24 mouse cellular contexts compared by ENCODE assay signal in the genomic region with DNA sequence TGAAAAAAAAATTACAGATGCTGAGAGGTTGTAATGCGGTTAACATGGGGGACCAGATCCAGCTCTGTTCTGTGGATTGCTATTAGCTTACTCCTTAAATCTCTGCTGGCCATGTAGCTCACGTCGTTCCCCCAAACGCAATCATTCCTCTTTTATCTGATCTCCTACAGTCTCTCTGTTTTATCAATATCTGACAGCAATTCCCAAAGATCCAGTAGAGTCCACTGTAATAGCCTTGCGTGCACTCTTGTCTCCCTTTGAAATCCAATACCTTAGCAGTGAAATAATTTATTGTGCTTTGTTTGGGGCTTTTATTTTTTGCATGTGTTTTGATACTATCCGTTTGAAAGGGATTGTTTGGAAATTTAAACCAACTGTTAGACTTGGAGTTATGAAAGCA.
DNase-seq lines count a peak whose midpoint lies in the region; ATAC-seq and TF ChIP-seq lines count a peak whose summit lies in the region.
"Had no signal": no experiment of that assay in that cellular context is flagged by ENCODE, and none has a peak within 500 bp of the region (broad histone marks: within the 10 kb centered on the region; RNA-seq: fewer than 3 reads in every experiment).

No protein-coding gene starts in this region.

- no peaks in the 10 kb centered on the region for H3K9me3 ChIP-seq in embryonic facial prominence, embryonic 14.5 days (ENCODE audit: control insufficient read depth, low read length)
- H3K9me3 ChIP-seq in embryonic facial prominence, embryonic 10.5 days: no peaks in the 10 kb centered on the region
- no peaks in the 10 kb centered on the region for H3K9me3 ChIP-seq in midbrain, embryonic 13.5 days
- H3K9me3 ChIP-seq in midbrain, postnatal 0 days (ENCODE audit: low read length): no peaks in the 10 kb centered on the region
- H3K9me3 ChIP-seq: embryonic facial prominence, embryonic 13.5 days; heart, embryonic 12.5 days; heart, embryonic 15.5 days; hindbrain, embryonic 10.5 days; hindbrain, embryonic 13.5 days; intestine, embryonic 15.5 days had no signal

- no peak for TF ChIP-seq CTCF in midbrain, postnatal 0 days (IDR thresholded peaks at IDR 0.05)

- no peaks in the 10 kb centered on the region for H3K36me3 ChIP-seq in embryonic facial prominence, embryonic 14.5 days (ENCODE audit: control insufficient read depth, insufficient read depth, low read length)
- H3K36me3 ChIP-seq in embryonic facial prominence, embryonic 10.5 days (replicated peaks): no peaks in the 10 kb centered on the region
- H3K36me3 ChIP-seq in midbrain, embryonic 13.5 days: no peaks in the 10 kb centered on the region
- H3K36me3 ChIP-seq in midbrain, postnatal 0 days (ENCODE audit: insufficient read depth, low read length): no peaks in the 10 kb centered on the region
- H3K36me3 ChIP-seq: embryonic facial prominence, embryonic 13.5 days; heart, embryonic 12.5 days; heart, embryonic 15.5 days; hindbrain, embryonic 10.5 days; hindbrain, embryonic 13.5 days; intestine, embryonic 15.5 days had no signal

- ATAC-seq in embryonic facial prominence, embryonic 14.5 days (ENCODE audit: low read depth): peak; percentile 57; the same call in 1 of the 2 replicates
- no peak for ATAC-seq in midbrain, embryonic 13.5 days
- no peak for ATAC-seq in midbrain, postnatal 0 days (ENCODE audit: low FRiP score)
- ATAC-seq: activated CD4-positive, CD25-positive, alpha-beta regulatory T cell, adult 4 months; forebrain, embryonic 14.5 days; forebrain, postnatal 0 days; hindbrain, embryonic 16.5 days; intestine, embryonic 15.5 days had no signal

- H3K4me3 ChIP-seq in embryonic facial prominence, embryonic 14.5 days (ENCODE audit: low read depth, low read length): no peak overlapping the region
- no peak overlapping the region for H3K4me3 ChIP-seq in embryonic facial prominence, embryonic 10.5 days
- H3K4me3 ChIP-seq in midbrain, embryonic 13.5 days (replicated peaks): no peak overlapping the region
- no peak overlapping the region for H3K4me3 ChIP-seq in midbrain, postnatal 0 days (ENCODE audit: low read depth, low read length)
- H3K4me3 ChIP-seq: embryonic facial prominence, embryonic 13.5 days; heart, embryonic 12.5 days; heart, embryonic 15.5 days; hindbrain, embryonic 10.5 days; hindbrain, embryonic 13.5 days; intestine, embryonic 15.5 days had no signal

- 24% methylated on average over 6 of the region's 6 CpGs for WGBS in embryonic facial prominence, embryonic 14.5 days
- 66% methylated on average over 6 of the region's 6 CpGs for WGBS in embryonic facial prominence, embryonic 10.5 days
- WGBS in midbrain, embryonic 13.5 days: 59% methylated on average over 6 of the region's 6 CpGs
- 46% methylated on average over 6 of the region's 6 CpGs for WGBS in midbrain, postnatal 0 days

- peaks cover 11% of the 10 kb centered on the region; the same call in 1 of the 2 replicates for H3K4me1 ChIP-seq in embryonic facial prominence, embryonic 14.5 days (ENCODE audit: control insufficient read depth, insufficient read depth, low read length)
- H3K4me1 ChIP-seq in embryonic facial prominence, embryonic 10.5 days: peaks cover 12% of the 10 kb centered on the region
- 0 out of 2 replicates have a peak, but pooled peaks cover 7% of the 10 kb centered on the region for H3K4me1 ChIP-seq in midbrain, embryonic 13.5 days (replicated peaks)
- H3K4me1 ChIP-seq in midbrain, postnatal 0 days (ENCODE audit: insufficient read depth, low read length): no peaks in the 10 kb centered on the region
- H3K4me1 ChIP-seq: heart, embryonic 12.5 days; heart, embryonic 15.5 days; intestine, embryonic 15.5 days had no signal

- peak; percentile 57 for DNase-seq in embryonic facial prominence, embryonic 14.5 days (ENCODE audit: low spot score)
- no peak for DNase-seq in embryonic facial prominence, embryonic 10.5 days (ENCODE audit: low spot score)
- no peak for DNase-seq in midbrain, postnatal 0 days (ENCODE audit: low spot score)
- DNase-seq in mesoderm, embryonic 11.5 days (ENCODE audit: low read depth, low spot score): peak; percentile 20
- DNase-seq in frontal cortex, postnatal 10 days (ENCODE audit: low spot score in 2 of 2): no peak
- DNase-seq: adrenal gland, adult 8-10 months; adrenal gland, postnatal 25 days; cerebellum, adult 11-12 months; cerebellum, adult 8-10 months; cerebellum, postnatal 14 days; forebrain, postnatal 0 days; gastrocnemius, postnatal 25 days; heart, postnatal 10 days; heart, postnatal 36 days had no signal

- H3K9ac ChIP-seq in embryonic facial prominence, embryonic 14.5 days (ENCODE audit: low read depth, low read length): no peak overlapping the region
- H3K9ac ChIP-seq in midbrain, embryonic 13.5 days (replicated peaks): no peak overlapping the region
- no peak overlapping the region for H3K9ac ChIP-seq in midbrain, postnatal 0 days (replicated peaks; ENCODE audit: low read length, poor library complexity, severe bottlenecking)
- H3K9ac ChIP-seq: embryonic facial prominence, embryonic 13.5 days; forebrain, postnatal 0 days; heart, embryonic 12.5 days; heart, embryonic 15.5 days; hindbrain, embryonic 13.5 days; intestine, embryonic 15.5 days had no signal

- no peak overlapping the region for H3K4me2 ChIP-seq in embryonic facial prominence, embryonic 14.5 days (ENCODE audit: low read depth, low read length)
- no peak overlapping the region for H3K4me2 ChIP-seq in midbrain, embryonic 13.5 days (replicated peaks)
- no peak overlapping the region for H3K4me2 ChIP-seq in midbrain, postnatal 0 days (ENCODE audit: low read depth, low read length, poor library complexity, severe bottlenecking)
- H3K4me2 ChIP-seq: embryonic facial prominence, embryonic 13.5 days; heart, embryonic 12.5 days; heart, embryonic 15.5 days; hindbrain, embryonic 13.5 days; intestine, embryonic 15.5 days had no signal

- H3K27ac ChIP-seq in embryonic facial prominence, embryonic 14.5 days (replicated peaks; ENCODE audit: low read depth, low read length): peak overlapping the region; percentile 40; the same call in 1 of the 2 replicates
- no peak overlapping the region for H3K27ac ChIP-seq in embryonic facial prominence, embryonic 10.5 days (replicated peaks)
- H3K27ac ChIP-seq in midbrain, embryonic 13.5 days: 0 out of 2 replicates have a peak overlapping the region, but pooled peaks have one; percentile 10
- no peak overlapping the region for H3K27ac ChIP-seq in midbrain, postnatal 0 days (ENCODE audit: low read depth, low read length)
- H3K27ac ChIP-seq: heart, embryonic 15.5 days; hindbrain, embryonic 10.5 days; hindbrain, embryonic 13.5 days; intestine, embryonic 15.5 days had no signal

- H3K27me3 ChIP-seq in embryonic facial prominence, embryonic 14.5 days (replicated peaks; ENCODE audit: control insufficient read depth, insufficient read depth, low read length): no peaks in the 10 kb centered on the region
- H3K27me3 ChIP-seq in embryonic facial prominence, embryonic 10.5 days (replicated peaks; ENCODE audit: low read depth, poor library complexity, severe bottlenecking): no peaks in the 10 kb centered on the region
- H3K27me3 ChIP-seq in midbrain, embryonic 13.5 days: no peaks in the 10 kb centered on the region
- no peaks in the 10 kb centered on the region for H3K27me3 ChIP-seq in midbrain, postnatal 0 days (ENCODE audit: insufficient read depth, low read length)
- H3K27me3 ChIP-seq: embryonic facial prominence, embryonic 13.5 days; heart, embryonic 12.5 days; heart, embryonic 15.5 days; hindbrain, embryonic 13.5 days; intestine, embryonic 15.5 days had no signal

Comparison
In these comparisons a context has a peak if more than half of its experiments do, and no peak if none do; other contexts are left out.
1. DNase-seq: peak in embryonic facial prominence, embryonic 14.5 days (single experiment) and mesoderm, embryonic 11.5 days (single experiment); none in embryonic facial prominence, embryonic 10.5 days (single experiment), midbrain, postnatal 0 days (single experiment) and frontal cortex, postnatal 10 days (0 of 2).
2. H3K27ac ChIP-seq: peak in embryonic facial prominence, embryonic 14.5 days (single experiment) and midbrain, embryonic 13.5 days (single experiment); none in embryonic facial prominence, embryonic 10.5 days (single experiment) and midbrain, postnatal 0 days (single experiment).